Mouse (Mus musculus) brain, embryonic 14.5 days (tissue): ENCODE results near the gene Bex6.

Experiments
- CTCF ChIP-seq: fragments of 200-500 bp; IDR thresholded peaks from 2 replicates; pipeline ENCODE4 v1.5.1; 2012; ENCODE audit warnings: inconsistent platforms, mild to moderate bottlenecking, moderate library complexity, borderline replicate concordance; ENCODE audit not compliant: insufficient read depth, insufficient read length; ENCODE audit errors: extremely low read depth
- POLR2A ChIP-seq: fragments of 200-500 bp; IDR thresholded peaks from 2 replicates; pipeline ENCODE4 v1.6.1; 2012; ENCODE audit warnings: mild to moderate bottlenecking, inconsistent platforms, borderline replicate concordance; ENCODE audit not compliant: poor library complexity, insufficient read depth, insufficient read length, severe bottlenecking; ENCODE audit errors: extremely low read depth

DNA sequence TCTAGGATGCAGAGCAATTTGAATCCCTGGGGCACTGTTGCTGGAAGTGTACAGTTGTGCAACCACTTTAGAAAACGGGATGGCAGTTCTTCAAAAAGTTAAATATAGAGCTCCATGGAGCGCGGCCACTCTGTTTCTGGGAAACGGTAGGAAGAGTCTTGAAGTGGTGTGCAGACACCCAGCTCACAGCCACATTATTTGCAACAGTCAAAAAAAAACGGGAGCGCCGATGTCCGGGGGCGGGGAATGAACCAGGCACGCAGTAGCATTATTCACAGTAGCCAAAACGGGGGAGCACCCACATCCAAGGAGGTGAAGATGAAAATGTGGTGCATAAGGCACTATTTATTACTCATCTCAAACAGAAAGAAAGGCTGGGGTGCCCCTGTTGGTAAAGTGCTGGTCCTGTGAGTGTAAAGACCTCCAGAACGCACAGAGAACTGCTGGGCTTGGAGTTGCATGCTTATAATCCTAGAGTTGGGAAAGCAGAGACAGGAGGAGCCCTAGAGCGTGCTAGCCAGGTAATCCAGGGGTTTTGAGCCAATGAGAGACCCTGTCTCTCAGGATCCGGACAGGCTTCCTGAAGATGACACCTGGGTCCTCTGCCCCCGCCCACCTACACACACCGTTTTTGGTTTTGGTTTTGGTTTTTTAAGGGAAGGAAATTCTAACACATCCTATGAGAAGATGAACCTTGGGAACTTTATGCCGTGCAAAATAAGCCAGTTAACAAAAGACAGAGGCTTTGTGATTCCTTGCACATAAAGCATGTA, 35.4 kb downstream of the Bex6 start:
- TF ChIP-seq CTCF = no peak
- TF ChIP-seq POLR2A = no peak
